Comparison of ENCODE assay signal across 32 mouse cellular contexts in genomic region chr16:17356031-17356430, GRCm38 (mm10).
"Had no signal": no experiment of that assay in that cellular context is flagged by ENCODE, and none has a peak within 500 bp of the region (broad histone marks: within the 10 kb centered on the region; RNA-seq: fewer than 3 reads in every experiment).

No protein-coding gene starts in this region.

- ATAC-seq: hindbrain, embryonic 16.5 days; hindbrain, postnatal 0 days; inflammation-experienced regulatory T-cells, adult 6 months; intestine, embryonic 15.5 days; intestine, embryonic 16.5 days; intestine, postnatal 0 days had no signal

- H3K4me1 ChIP-seq: heart, embryonic 10.5 days; heart, embryonic 12.5 days; heart, embryonic 13.5 days; heart, embryonic 15.5 days; hindbrain, embryonic 10.5 days; hindbrain, embryonic 12.5 days; hindbrain, embryonic 13.5 days; hindbrain, embryonic 15.5 days; intestine, embryonic 15.5 days had no signal

- H3K9me3 ChIP-seq: heart, embryonic 10.5 days; heart, embryonic 12.5 days; heart, embryonic 13.5 days; heart, embryonic 15.5 days; hindbrain, embryonic 10.5 days; hindbrain, embryonic 12.5 days; hindbrain, embryonic 13.5 days; hindbrain, embryonic 15.5 days; intestine, embryonic 15.5 days had no signal

- H3K27ac ChIP-seq: heart, embryonic 10.5 days; heart, embryonic 13.5 days; heart, embryonic 15.5 days; hindbrain, embryonic 10.5 days; hindbrain, embryonic 12.5 days; hindbrain, embryonic 13.5 days; hindbrain, embryonic 14.5 days; hindbrain, embryonic 15.5 days; hindbrain, postnatal 0 days; intestine, embryonic 15.5 days; kidney, postnatal 0 days; layer of hippocampus, adult 2 months; left cerebral cortex, adult 2 months had no signal

- H3K9ac ChIP-seq: heart, embryonic 12.5 days; heart, embryonic 13.5 days; heart, embryonic 15.5 days; hindbrain, embryonic 12.5 days; hindbrain, embryonic 13.5 days; hindbrain, embryonic 14.5 days; hindbrain, embryonic 15.5 days; intestine, embryonic 15.5 days had no signal

- DNase-seq: heart, postnatal 10 days; heart, postnatal 14 days; heart, postnatal 36 days; heart, postnatal 4 days; kidney, adult 11 months; kidney, adult 18-20 months; kidney, postnatal 10 days; kidney, postnatal 14 days; kidney, postnatal 25 days; kidney, postnatal 36 days; kidney, postnatal 4 days; layer of hippocampus, adult 9-11 months; layer of hippocampus, postnatal 36 days had no signal

- H3K4me2 ChIP-seq: heart, embryonic 11.5 days; heart, embryonic 12.5 days; heart, embryonic 13.5 days; heart, embryonic 15.5 days; hindbrain, embryonic 12.5 days; hindbrain, embryonic 13.5 days; hindbrain, embryonic 14.5 days; hindbrain, embryonic 15.5 days; intestine, embryonic 15.5 days had no signal

- H3K27me3 ChIP-seq: heart, embryonic 12.5 days; heart, embryonic 13.5 days; heart, embryonic 15.5 days; hindbrain, embryonic 12.5 days; hindbrain, embryonic 13.5 days; hindbrain, embryonic 15.5 days; intestine, embryonic 15.5 days had no signal

- H3K4me3 ChIP-seq: heart, embryonic 10.5 days; heart, embryonic 12.5 days; heart, embryonic 13.5 days; heart, embryonic 15.5 days; hindbrain, embryonic 10.5 days; hindbrain, embryonic 12.5 days; hindbrain, embryonic 13.5 days; hindbrain, embryonic 15.5 days; intestine, embryonic 15.5 days; layer of hippocampus, adult 2 months; left cerebral cortex, adult 2 months had no signal
